Mouse (Mus musculus) liver, postnatal 0 days (tissue): ENCODE data around the gene Anks1. TPM values are rescaled to one million over a fixed set of nuclear protein-coding genes. Genes with fewer than 3 reads are reported as not detected.

ENCODE experiments used
- ATAC-seq: fragments of 200-750 bp; cut with Nextera tagmentation; 2 replicates; pipeline ENCODE4 v1.8.0; 2017; ENCODE audit warnings: mild to moderate bottlenecking, moderate library complexity
- DNase-seq: peaks from one replicate; pipeline ENCODE4 v3.0.0-alpha.2; 2016
- H3K27ac ChIP-seq: fragments of 300-500 bp; sonication (generic); 2 replicates; pipeline ENCODE4 v1.5.1; 2014; ENCODE audit warnings: antibody characterized with exemption, moderate library complexity, mild to moderate bottlenecking, low read depth
- H3K27me3 ChIP-seq: fragments of 300-500 bp; sonication (generic); 2 replicates; pipeline ENCODE4 v1.6.1; 2014; ENCODE audit warnings: low read length, control low read depth, mixed read lengths; ENCODE audit not compliant: insufficient read depth
- H3K36me3 ChIP-seq: fragments of 300-500 bp; sonication (generic); replicated peaks from 2 replicates; pipeline ENCODE4 v1.6.1; 2014; ENCODE audit warnings: mild to moderate bottlenecking, control low read depth, low read length, moderate library complexity, mixed read lengths; ENCODE audit not compliant: insufficient read depth
- H3K4me1 ChIP-seq: fragments of 300-500 bp; sonication (generic); 2 replicates; pipeline ENCODE4 v1.6.1; 2014; ENCODE audit warnings: antibody characterized with exemption, mild to moderate bottlenecking, control low read depth; ENCODE audit not compliant: insufficient read depth
- H3K4me2 ChIP-seq: fragments of 300-500 bp; sonication (generic); 2 replicates; pipeline ENCODE4 v1.6.1; 2014; ENCODE audit warnings: low read depth, mild to moderate bottlenecking, low read length, moderate library complexity, mixed read lengths
- H3K4me3 ChIP-seq: fragments of 300-500 bp; sonication (generic); 2 replicates; pipeline ENCODE4 v1.5.1; 2014; ENCODE audit warnings: low read depth, low read length
- H3K9ac ChIP-seq: fragments of 300-500 bp; sonication (generic); replicated peaks from 2 replicates; pipeline ENCODE4 v1.6.1; 2014; ENCODE audit warnings: mild to moderate bottlenecking, moderate library complexity
- H3K9me3 ChIP-seq: fragments of 300-500 bp; sonication (generic); 2 replicates; pipeline ENCODE4 v1.6.1; 2016; ENCODE audit warnings: mild to moderate bottlenecking, control low read depth, low read length, mixed read lengths
- CTCF ChIP-seq: sonication (generic); IDR thresholded peaks from 2 replicates; pipeline ENCODE4 v1.5.1; 2016; ENCODE audit warnings: antibody characterized with exemption, low read depth
- EP300 ChIP-seq: IDR thresholded peaks from 2 replicates; pipeline ENCODE4 v1.6.1; 2016; ENCODE audit warnings: antibody characterized with exemption, low read depth, mild to moderate bottlenecking
- WGBS: fragments of 180-500 bp; shearing (Covaris S2); extraction: QIAGEN DNeasy Blood & Tissue Kit; methylation state at CpG from one replicate; pipeline ENCODE4 v1.1.7; 2014; ENCODE audit not compliant: insufficient replicate concordance; 5-methylcytosine and 5-hydroxymethylcytosine counted together
- polyA plus RNA-seq: library from polyadenylated mRNA; unstranded; fragments of >200 nt; fragmentation: Nextera tagmentation; extraction: Ambion mirVana; gene quantifications from 2 replicates; pipeline ENCODE4 v1.2.1, GENCODE M21; 2015

The Anks1 gene
- polyA plus RNA-seq, 1 experiment from 2014 or later, result 3.0 TPM

DNA sequence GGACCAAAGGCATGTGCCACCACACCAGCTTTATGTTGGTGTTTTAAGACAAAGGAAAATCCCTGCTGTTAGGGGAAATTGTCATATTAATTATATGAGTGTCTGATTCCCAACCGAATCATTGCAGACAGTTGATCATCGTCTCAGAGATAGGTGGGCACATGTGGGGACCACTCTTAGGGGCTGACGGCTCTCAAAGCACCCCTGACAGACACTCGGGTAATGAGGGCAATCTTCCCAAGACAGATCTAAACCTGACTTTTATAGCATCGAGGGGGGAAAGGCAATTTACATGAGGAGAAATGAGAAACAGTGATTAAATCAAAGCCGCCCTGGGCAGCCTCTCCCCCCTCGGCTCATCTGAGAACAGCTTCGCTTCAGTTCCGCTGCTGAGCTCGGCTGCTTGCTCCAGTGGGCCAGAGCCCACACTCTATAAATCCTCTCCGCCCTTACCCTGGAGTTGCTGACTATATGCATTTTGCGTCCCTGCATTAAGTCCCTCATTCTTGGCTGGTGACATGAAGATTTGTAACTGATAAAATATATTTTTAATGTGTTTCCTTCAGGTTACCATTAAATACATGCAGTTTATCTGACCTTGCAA, 192.3 kb downstream of the Anks1 start:
- H3K9me3 ChIP-seq, result no peaks in the 10 kb centered on the region
- no peak overlapping the region for H3K9ac ChIP-seq
- H3K27ac ChIP-seq, result no peak overlapping the region
- no peaks in the 10 kb centered on the region for H3K4me1 ChIP-seq
- ATAC-seq (no peak), DNase-seq (no peak)
- H3K36me3 ChIP-seq, result no peaks in the 10 kb centered on the region
- H3K4me2 ChIP-seq, result no peak overlapping the region
- no peaks in the 10 kb centered on the region for H3K27me3 ChIP-seq
- H3K4me3 ChIP-seq, result no peak overlapping the region
- WGBS, result 56% methylated on average over 12 of the region's 12 CpGs
- TF ChIP-seq EP300 (no peak), CTCF (no peak)

DNA sequence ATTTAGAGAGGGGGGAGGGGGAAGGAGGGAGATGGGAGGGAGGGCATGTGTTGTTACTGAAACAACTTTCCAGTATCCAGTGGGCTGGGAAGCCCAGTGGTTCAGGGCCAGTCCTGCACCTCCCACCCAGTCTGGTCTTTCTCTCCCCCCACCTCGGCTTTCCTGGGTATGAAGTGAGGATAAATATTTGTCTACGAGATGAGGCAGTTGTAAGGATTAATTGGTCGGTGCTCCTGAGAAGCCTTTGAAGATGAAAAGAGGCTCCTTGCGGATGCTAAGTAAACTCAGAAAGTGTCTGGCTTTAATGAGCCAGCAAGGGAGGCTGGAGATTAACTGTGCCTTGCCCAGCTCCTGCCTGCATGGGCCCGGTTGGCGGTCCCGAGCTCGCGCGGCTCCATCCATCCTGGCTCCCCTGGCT, 192.8 kb downstream of the Anks1 start:
- WGBS, result 50% methylated on average over 10 of the region's 10 CpGs
- ATAC-seq, result no peak

DNA sequence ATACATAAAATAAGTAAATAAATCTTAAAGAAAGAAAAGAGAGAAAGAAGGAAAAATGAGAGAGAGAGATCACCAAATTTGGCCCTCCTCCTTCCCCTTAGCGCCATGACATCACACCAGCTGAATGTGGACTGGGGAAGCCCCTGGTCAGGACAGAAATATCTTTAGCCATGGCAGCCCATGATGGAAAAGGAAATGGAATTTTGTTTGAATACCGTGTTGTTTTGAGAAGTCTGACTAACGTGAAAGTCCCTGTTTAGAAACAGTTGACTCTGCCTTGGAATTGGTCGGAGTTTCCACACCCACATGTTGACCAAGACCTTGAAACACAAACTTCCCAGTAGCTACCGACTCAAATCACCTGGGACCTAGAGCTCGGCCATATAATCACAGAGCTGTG, 195.3 kb downstream of the Anks1 start:
- Histone ChIP-seq H3K4me1 (no peaks in the 10 kb centered on the region), H3K9ac (no peak overlapping the region), H3K9me3 (no peaks in the 10 kb centered on the region), H3K27me3 (no peaks in the 10 kb centered on the region), H3K27ac (no peak overlapping the region), H3K36me3 (no peaks in the 10 kb centered on the region), H3K4me2 (no peak overlapping the region), H3K4me3 (no peak overlapping the region)
- WGBS, result 59% methylated on average over 6 of the region's 6 CpGs
- ATAC-seq, result peak; percentile 45
- DNase-seq, result no peak
- TF ChIP-seq EP300 (no peak), CTCF (no peak)

More for the DNA sequence above, 192.8 kb downstream of the Anks1 start:
- H3K4me2 ChIP-seq, result no peak overlapping the region
- no peak for TF ChIP-seq EP300
- no peak for TF ChIP-seq CTCF
- DNase-seq, result no peak
- no peaks in the 10 kb centered on the region for H3K4me1 ChIP-seq
- H3K9me3 ChIP-seq, result no peaks in the 10 kb centered on the region
- H3K36me3 ChIP-seq, result no peaks in the 10 kb centered on the region
- H3K27me3 ChIP-seq, result no peaks in the 10 kb centered on the region
- H3K4me3 ChIP-seq, result no peak overlapping the region
- H3K9ac ChIP-seq, result no peak overlapping the region
- no peak overlapping the region for H3K27ac ChIP-seq

DNA sequence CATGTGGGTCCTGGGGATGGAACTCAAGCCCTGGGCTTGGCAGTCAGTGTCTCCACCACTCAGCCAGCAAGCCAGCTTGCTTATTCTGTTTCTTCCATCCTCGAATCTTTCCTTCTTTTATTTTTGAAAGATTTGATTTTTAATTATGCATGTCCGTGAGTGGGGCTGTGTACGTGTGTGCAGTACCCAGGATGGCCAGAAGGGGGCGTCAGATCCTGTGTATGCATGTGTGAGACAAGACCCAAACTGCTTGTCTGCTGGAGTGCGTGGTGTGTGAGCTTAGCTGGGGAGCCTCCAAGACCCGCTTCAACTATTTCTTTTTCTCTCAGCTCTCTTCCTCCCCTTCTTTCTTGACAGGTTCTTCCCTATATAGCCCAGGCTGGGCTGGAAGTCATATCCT, 197.2 kb downstream of the Anks1 start:
- TF ChIP-seq CTCF (peak; percentile 60), EP300 (no peak)
- Histone ChIP-seq H3K9me3 (no peaks in the 10 kb centered on the region), H3K27me3 (no peaks in the 10 kb centered on the region), H3K36me3 (no peaks in the 10 kb centered on the region), H3K4me3 (no peak overlapping the region), H3K4me2 (no peak overlapping the region), H3K4me1 (no peaks in the 10 kb centered on the region), H3K27ac (no peak overlapping the region), H3K9ac (no peak overlapping the region)
- DNase-seq, result no peak
- no peak for ATAC-seq
- WGBS, result 71% methylated on average over 6 of the region's 6 CpGs

DNA sequence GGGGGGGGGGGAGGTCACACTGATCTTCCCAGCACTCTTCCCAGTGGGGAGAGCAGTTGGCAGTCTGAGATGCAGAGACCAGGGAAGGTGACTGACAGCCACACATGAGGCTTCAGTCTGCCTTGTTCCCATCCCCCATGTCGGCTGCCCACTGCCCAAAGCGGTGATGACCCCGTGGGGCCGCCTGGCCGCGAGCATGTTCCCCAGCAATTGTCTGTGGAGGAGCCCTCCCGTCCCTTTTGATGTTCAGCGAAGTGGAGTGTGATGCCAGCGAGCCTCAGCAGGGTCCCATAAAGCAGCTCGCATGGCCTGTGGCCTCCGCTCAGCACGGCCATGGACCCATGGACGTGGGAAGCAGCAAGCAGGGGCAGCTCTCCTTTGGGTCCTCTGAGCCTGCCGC, 198.2 kb downstream of the Anks1 start:
- no peak overlapping the region for H3K4me3 ChIP-seq
- 25% methylated on average over 14 of the region's 14 CpGs for WGBS

DNA sequence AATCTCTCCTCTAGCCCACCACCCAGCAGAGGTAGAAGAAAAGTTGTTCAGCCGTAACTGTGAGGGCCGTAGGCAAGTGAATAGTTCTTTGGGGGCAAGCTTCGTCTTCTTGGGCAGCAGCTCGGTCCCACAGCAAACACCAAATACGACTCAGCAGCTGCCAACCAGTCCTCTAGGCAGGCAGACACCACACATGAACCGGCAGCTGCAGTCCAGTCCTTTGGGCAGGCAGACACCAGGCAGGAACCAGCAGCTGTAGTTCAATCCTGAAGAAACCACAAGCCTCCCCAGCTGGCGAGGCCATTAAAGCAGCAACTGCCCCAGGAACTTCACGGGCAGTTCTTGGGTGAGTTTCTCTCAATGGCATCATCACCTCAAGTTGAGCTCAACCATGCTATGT, 203.2 kb downstream of the Anks1 start:
- no peak for TF ChIP-seq CTCF
- TF ChIP-seq EP300, result no peak
- no peak overlapping the region for H3K9ac ChIP-seq
- H3K4me2 ChIP-seq, result no peak overlapping the region
- H3K4me3 ChIP-seq, result no peak overlapping the region
- no peaks in the 10 kb centered on the region for H3K9me3 ChIP-seq
- WGBS, result 79% methylated on average over 8 of the region's 8 CpGs
- DNase-seq, result no peak
- ATAC-seq, result no peak
- H3K27me3 ChIP-seq, result no peaks in the 10 kb centered on the region
- H3K27ac ChIP-seq, result no peak overlapping the region
- H3K36me3 ChIP-seq, result no peaks in the 10 kb centered on the region
- no peaks in the 10 kb centered on the region for H3K4me1 ChIP-seq

More for the DNA sequence above, 198.2 kb downstream of the Anks1 start:
- Histone ChIP-seq H3K36me3 (no peaks in the 10 kb centered on the region), H3K9ac (no peak overlapping the region), H3K4me1 (no peaks in the 10 kb centered on the region), H3K27ac (no peak overlapping the region), H3K4me2 (no peak overlapping the region), H3K27me3 (no peaks in the 10 kb centered on the region), H3K9me3 (no peaks in the 10 kb centered on the region)
- TF ChIP-seq EP300, result no peak
- no peak for TF ChIP-seq CTCF
- DNase-seq (no peak), ATAC-seq (no peak)

Other genes starting within 250 kb of the Anks1 start
- gene Spdef, start 180.4 kb upstream of the Anks1 start, polyA plus RNA-seq, result 0.08 TPM in 1 of 2 replicates, not detected in the other
- 23.8 and 24.7 TPM in 2 replicates for gene D17Wsu92e, start 88.7 kb upstream of the Anks1 start, polyA plus RNA-seq
- 96.2 and 99.0 TPM in 2 replicates for gene Snrpc, start 71.2 kb upstream of the Anks1 start, polyA plus RNA-seq
- gene Uhrf1bp1, start 52.9 kb upstream of the Anks1 start, polyA plus RNA-seq, result 1.6 and 2.2 TPM in 2 replicates
- 17.4 and 17.8 TPM in 2 replicates for gene Taf11, start 538 bp downstream of the Anks1 start, polyA plus RNA-seq
- gene Tcp11, start 171.3 kb downstream of the Anks1 start, polyA plus RNA-seq, result 0.07 TPM in 1 of 2 replicates, not detected in the other
- gene Scube3, start 232.8 kb downstream of the Anks1 start, polyA plus RNA-seq, result 0.05 and 0.06 TPM in 2 replicates